Mouse (Mus musculus): ENCODE data around the gene Tns3.
"Not testable (repeated sequence)": the region's sequence is repeated elsewhere in the genome, so short reads cannot be mapped to it uniquely, and the experiment has no call there.

Gene Tns3

GRCm38 (mm10) chr11:8624179-8624886 is 40.0 kb downstream of the Tns3 start:
- no peak for DNase-seq (ENCODE audit: extremely low spot score, low read depth, low spot score)

- no peak for DNase-seq (ENCODE audit: extremely low spot score, low read depth, low spot score)
Observed at GRCm38 (mm10) chr11:8623852-8624178, 40.5 kb downstream of the Tns3 start.

DNA sequence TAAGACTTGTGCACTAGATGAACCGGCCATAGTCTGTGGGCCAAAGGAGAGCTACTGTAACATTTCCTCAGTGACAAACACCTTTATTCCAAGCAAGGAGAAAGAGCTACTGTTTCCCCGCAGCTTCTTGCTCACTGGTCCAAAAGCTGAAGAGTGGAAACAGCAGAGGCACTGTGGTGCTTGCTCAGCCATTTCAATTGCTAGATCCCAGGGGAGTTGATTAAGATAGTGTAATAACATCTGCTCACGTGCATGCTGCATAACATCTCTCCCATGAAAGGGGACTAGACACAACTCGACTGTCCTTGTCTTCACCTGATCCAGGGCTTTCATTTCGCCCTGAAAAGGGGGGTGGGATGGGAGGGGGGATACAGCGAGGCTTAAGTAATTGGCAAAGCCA is 41.7 kb downstream of the Tns3 start:
- no peak for DNase-seq (ENCODE audit: extremely low spot score, low read depth, low spot score)

DNA sequence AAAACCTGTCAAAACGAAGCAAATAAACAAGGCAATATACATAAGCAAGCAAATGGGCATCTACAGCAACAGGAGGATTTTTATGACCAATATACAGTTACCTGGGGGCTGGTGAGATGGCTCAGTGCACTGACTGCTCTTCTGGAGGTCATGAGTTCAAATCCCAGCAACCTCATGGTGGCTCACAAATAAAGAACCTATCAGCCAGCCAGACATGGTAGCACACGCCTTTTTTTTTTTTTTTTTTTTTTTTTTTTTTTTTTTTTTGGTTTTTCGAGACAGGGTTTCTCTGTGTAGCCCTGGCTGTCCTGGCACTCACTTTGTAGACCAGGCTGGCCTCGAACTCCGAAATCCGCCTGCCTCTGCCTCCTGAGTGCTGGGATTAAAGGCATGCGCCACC is 45.2 kb downstream of the Tns3 start:
- DNase-seq (ENCODE audit: extremely low spot score, low read depth, low spot score) = not testable (repeated sequence)

DNA sequence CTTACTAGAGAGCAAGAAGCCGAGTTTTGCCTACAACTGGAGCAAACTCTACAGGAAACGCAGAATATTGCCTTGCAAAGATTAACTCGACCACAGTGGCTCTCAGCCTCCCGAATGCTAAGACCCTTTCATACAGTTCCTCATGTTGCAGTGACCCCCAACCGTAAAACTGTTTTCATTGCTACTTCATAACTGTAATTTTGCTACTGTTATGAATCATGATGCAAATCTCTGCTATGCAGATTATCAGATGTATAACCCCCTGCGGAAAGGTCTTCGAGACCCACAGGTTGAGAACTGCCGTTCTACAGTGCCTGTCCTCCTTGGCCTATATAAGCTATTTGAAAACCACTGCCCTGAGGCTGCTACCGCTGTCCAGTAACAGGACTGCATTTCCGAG is 46.0 kb downstream of the Tns3 start:
- DNase-seq (ENCODE audit: extremely low spot score, low read depth, low spot score) = no peak

- DNase-seq (ENCODE audit: extremely low spot score, low read depth, low spot score) = no peak
Observed at GRCm38 (mm10) chr11:8615436-8615835, 48.9 kb downstream of the Tns3 start.

GRCm38 (mm10) chr11:8610456-8610855 is 53.9 kb downstream of the Tns3 start:
- no peak for DNase-seq (ENCODE audit: extremely low spot score, low read depth, low spot score)

- no peak for DNase-seq (ENCODE audit: extremely low spot score, low read depth, low spot score)
Observed at GRCm38 (mm10) chr11:8609873-8610272, 54.5 kb downstream of the Tns3 start.

DNA sequence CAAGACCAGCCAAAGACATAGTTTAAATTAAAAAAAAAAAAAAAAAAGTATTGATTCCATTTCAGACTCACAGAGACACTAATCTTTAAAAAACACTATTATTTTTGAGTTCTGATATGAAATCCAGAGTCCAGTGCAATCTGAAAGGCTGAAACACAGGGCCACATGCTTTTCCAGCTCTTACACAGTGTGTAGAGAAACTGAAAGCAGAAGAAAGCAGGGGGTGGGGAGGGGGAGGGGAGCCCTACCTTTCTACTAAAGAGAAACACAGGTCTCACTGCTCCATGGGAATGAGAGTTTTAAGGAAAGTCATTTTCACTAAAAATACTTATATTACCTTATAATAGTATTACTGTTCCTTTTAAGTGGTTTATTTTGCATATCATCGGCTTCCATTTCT is 57.2 kb downstream of the Tns3 start:
- no peak for DNase-seq (ENCODE audit: extremely low spot score, low read depth, low spot score)

DNA sequence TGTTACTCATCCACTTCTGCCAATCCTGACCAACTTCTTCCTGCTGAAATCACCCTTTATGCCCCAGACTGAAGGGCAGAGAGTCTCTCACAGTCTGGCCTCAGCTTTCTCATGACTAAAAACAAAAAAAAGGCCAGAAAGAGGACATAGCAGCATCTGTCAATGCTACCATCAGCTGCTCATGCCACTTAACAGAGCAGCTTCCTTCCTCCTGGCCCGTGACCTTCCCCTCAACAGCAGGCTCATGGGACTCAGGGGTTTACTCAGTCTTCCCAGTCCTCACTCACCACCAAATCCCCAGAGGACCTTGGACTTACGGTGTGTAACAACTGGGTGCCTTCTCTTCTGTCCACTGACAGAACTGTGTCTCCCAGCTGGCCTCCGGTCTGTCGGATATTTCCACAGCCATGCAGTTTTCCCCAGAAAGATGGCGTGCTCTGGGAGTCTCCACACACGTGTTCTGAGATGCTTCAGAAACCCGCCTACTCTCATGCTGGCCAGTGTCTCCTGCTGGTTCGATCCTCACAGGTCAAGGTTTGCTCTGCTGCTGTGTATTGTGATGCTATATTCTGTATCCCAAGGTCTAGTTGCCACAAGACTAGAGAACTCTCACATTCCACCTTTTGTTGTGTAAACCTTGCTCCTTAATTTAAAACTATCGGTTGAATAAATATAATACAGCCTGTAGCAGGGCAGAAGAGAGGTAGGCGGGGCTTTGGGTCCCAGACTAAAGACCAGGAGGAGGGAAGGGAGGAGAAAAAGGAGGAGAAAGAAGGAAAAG is 59.4 kb downstream of the Tns3 start:
- no peak for DNase-seq (ENCODE audit: extremely low spot score, low read depth, low spot score)

DNA sequence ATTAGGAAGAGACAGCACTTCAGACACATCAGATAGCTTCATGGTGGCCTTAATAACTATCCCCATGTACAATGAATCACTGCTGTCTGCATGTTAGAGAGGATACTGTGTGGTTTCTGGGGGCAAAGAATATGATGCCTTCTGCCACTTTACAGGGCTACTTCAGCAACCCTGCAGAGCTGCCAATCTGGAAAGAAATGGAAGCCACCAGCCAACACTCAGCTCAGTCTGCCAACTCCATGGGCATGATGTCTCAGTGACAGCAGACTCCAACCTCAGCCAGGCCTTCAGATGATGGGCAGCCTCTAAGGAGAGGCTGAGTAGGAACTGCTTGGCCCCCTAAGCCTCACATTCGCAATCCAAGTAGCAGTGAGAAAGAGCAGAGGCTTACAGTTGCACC is 61.7 kb downstream of the Tns3 start:
- DNase-seq (ENCODE audit: extremely low spot score, low read depth, low spot score) = no peak

GRCm38 (mm10) chr11:8601411-8601821 is 62.9 kb downstream of the Tns3 start:
- no peak for DNase-seq (ENCODE audit: extremely low spot score, low read depth, low spot score)

DNA sequence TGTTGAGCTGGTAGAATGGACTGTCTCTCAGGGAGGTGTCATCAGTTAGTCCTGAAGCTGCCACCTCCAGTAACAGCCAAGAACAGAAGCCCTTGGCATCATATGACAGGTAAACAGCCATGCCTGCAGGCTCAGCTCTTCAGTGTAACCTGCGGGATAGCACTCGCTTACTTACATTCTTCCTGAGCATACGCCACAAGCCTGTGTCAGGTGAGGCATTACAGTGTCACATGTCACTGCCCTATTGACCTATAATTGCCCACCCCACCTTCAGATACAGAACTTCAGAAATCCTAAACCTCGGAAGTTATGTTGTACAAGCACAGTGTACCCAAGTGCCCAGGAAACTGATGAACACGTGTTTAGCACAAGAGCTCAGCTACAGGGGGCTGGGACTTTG is 68.7 kb downstream of the Tns3 start:
- DNase-seq (ENCODE audit: extremely low spot score, low read depth, low spot score) = no peak

GRCm38 (mm10) chr11:8593172-8593571 is 71.2 kb downstream of the Tns3 start:
- DNase-seq (ENCODE audit: extremely low spot score, low read depth, low spot score) = no peak

GRCm38 (mm10) chr11:8591271-8591670 is 73.1 kb downstream of the Tns3 start:
- no peak for DNase-seq (ENCODE audit: extremely low spot score, low read depth, low spot score)

GRCm38 (mm10) chr11:8589226-8589905 is 75.0 kb downstream of the Tns3 start:
- no peak for DNase-seq (ENCODE audit: extremely low spot score, low read depth, low spot score)

- no peak for DNase-seq (ENCODE audit: extremely low spot score, low read depth, low spot score)
Observed at GRCm38 (mm10) chr11:8587941-8588340, 76.4 kb downstream of the Tns3 start.

DNA sequence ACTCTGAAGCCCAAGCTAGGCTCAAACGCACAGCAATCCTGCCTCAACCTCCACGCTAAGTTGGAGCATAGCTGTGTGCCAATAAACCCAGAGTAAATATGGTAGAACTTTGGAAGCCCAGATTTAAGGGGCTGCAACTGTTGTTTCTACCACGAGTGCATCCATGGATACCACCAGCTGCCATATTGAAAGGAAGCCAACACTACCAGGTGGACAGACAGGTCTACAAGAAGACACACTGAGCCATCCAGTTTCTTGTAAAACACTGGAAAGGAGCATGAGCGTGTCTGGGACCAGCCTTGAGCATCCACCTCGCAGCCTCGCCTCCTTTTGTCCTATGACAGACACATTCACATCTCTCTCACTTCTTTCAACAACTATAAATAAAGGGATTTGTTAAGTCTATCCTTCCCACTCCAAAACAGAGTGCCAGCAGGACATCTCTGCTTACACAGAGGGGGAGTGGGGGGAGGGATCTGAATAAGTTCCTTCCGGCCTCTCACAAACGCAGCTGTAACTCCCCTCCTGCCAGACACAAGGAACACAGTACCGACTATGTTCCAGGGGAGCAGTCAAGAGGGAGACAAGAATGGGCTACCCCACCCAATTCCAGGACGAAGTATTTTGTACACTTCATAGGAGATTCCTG is 77.2 kb downstream of the Tns3 start:
- DNase-seq (ENCODE audit: extremely low spot score, low read depth, low spot score) = no peak

DNA sequence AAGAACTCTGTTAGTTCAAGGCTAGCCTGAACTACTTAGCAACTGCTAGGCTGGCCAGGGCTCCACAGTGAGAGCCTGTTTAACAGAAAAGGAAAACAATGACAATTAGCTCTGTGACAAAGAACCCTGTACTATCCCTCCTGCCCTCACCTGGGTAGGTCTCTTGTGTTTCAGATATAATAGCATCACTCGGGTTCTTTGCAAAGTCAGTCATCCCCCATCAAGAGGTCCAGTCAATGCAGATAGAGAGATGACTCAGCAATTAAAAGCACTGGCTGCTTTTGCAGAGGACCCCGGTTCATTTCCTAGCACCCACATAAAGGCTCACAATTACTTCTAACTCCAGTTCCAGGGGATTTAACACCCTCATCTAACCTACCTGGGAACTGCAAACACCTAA is 78.0 kb downstream of the Tns3 start:
- no peak for DNase-seq (ENCODE audit: extremely low spot score, low read depth, low spot score)

DNA sequence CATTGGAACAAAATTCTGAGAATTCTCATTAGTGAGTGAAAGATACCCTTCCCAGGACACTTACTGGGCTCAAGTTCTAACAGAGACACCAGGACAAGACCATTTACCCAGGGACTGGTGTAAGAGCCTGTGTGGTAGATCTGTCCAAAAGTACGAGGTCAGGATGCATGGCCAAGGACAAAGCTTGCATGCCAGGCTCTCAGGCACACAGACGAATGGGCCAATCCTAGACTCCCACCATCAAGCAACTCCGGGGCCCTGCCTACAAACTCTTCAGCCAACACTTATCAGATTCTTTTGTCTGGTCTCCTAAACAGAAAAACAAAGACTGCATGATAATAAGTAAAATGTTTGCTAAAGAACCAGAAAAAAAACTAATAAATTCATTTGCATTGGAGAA is 78.6 kb downstream of the Tns3 start:
- DNase-seq (ENCODE audit: extremely low spot score, low read depth, low spot score) = no peak

DNA sequence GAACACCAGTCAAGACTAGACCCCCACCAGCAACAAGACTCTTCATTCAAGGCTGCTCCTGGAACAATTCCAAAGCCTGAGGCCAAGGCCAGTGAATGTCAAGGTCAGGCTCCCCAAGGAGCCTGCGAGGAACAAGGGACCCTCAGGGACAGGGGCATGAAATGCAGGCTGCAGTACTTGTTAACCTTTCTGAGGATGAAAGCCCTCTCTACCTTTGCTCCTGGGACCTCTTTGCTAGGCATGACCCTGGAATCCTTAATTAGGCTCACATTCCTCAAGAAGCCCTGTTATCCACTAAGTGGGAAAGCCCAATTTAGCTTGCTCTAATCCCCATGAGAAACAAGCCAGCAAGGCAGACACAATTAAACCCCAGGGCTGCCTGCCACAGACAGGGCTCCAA is 79.4 kb downstream of the Tns3 start:
- DNase-seq (ENCODE audit: extremely low spot score, low read depth, low spot score) = peak; percentile 52

GRCm38 (mm10) chr11:8584307-8584706 is 80.0 kb downstream of the Tns3 start:
- DNase-seq (ENCODE audit: extremely low spot score, low read depth, low spot score) = no peak
